Mouse (Mus musculus) heart, embryonic 12.5 days (tissue): ENCODE measurements at regions not wholly inside any gene's neighbourhood (a gene's known extent, or its start where the extent isn't known, plus 50 kb on each side); places are given as distances from the start of the nearest gene placed in this dataset.

Experiments
- ATAC-seq: fragments of 200-750 bp; cut with Nextera tagmentation; 2 replicates; pipeline ENCODE4 v1.8.0; 2017; ENCODE audit warnings: moderate TSS enrichment, moderate library complexity; ENCODE audit not compliant: insufficient number of reproducible peaks, low FRiP score
- H3K27ac ChIP-seq: fragments of 300-500 bp; sonication (generic); 2 replicates; pipeline ENCODE4 v1.5.1; 2016; ENCODE audit warnings: mild to moderate bottlenecking, moderate library complexity; ENCODE audit not compliant: poor library complexity, severe bottlenecking
- H3K27me3 ChIP-seq: fragments of 300-500 bp; sonication (generic); replicated peaks from 2 replicates; pipeline ENCODE4 v1.6.1; 2016; ENCODE audit warnings: mild to moderate bottlenecking, moderate library complexity
- H3K36me3 ChIP-seq: fragments of 300-500 bp; sonication (generic); 2 replicates; pipeline ENCODE4 v1.6.1; 2016; ENCODE audit warnings: mild to moderate bottlenecking, moderate library complexity
- H3K4me1 ChIP-seq: fragments of 300-500 bp; sonication (generic); replicated peaks from 2 replicates; pipeline ENCODE4 v1.6.1; 2016; ENCODE audit warnings: mild to moderate bottlenecking
- H3K4me2 ChIP-seq: fragments of 300-500 bp; sonication (generic); 2 replicates; pipeline ENCODE4 v1.6.1; 2016; ENCODE audit warnings: mild to moderate bottlenecking, moderate library complexity
- H3K4me3 ChIP-seq: fragments of 300-500 bp; sonication (generic); 2 replicates; pipeline ENCODE4 v1.5.1; 2016; ENCODE audit warnings: mild to moderate bottlenecking
- H3K9ac ChIP-seq: fragments of 300-500 bp; sonication (generic); 2 replicates; pipeline ENCODE4 v1.6.1; 2016; ENCODE audit warnings: mild to moderate bottlenecking, moderate library complexity
- H3K9me3 ChIP-seq: fragments of 300-500 bp; sonication (generic); replicated peaks from 2 replicates; pipeline ENCODE4 v1.6.1; 2016; ENCODE audit warnings: mild to moderate bottlenecking, moderate library complexity
- WGBS: fragments of 180-500 bp; shearing (Covaris S2); methylation state at CpG from one replicate; pipeline ENCODE4 v1.1.7; 2016; 5-methylcytosine and 5-hydroxymethylcytosine counted together

DNA sequence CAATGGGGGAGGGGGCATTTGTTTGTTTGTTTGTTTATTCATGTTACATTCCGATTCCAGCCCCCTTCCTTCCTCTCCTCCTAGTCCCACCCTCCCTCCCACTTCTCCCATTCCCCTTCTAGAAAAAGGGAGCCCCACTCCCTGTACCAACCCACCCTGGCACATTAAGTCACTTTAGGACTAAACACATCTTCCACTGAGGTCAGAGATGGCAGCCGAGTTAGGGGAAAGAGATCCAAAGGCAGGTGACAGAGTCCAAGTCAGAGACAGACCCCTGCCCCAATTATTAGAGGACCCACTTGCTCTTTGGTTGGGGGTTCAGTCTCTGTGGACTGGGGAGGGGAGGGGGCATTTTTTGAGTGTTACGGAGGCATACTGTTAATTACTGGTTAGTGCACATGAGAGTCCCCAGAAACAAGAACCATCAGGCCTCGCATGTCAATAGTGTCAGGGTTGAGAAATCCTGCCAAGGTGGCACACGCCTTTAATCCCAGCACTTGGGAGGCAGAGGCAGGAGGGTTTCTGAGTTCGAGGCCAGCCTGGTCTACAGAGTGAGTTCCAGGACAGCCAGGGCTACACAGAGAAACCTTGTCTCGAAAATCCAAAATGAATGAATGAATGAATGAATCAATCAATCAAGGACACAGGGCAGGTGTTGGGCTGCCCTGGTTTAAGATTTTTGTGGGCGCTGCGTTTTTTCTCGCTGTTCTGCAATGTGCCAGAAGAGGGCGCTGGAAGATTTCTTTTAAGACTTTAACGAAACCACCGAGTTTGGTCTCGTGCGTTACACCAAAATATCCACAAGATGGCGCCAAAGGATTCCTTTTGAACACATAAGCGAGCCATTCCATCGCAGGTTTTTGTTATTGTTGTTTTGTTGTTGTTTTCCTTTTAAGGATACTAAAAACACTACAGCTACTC, 67.8 kb upstream of the Arhgap29 start:
- H3K4me3 ChIP-seq: no peak overlapping the region
- no peaks in the 10 kb centered on the region for H3K9me3 ChIP-seq
- ATAC-seq: peak; percentile 33; the same call in 1 of the 2 replicates
- 21% methylated on average over 18 of the region's 18 CpGs for WGBS
- no peaks in the 10 kb centered on the region; the same call in 1 of the 2 replicates for H3K27me3 ChIP-seq
- no peaks in the 10 kb centered on the region for H3K36me3 ChIP-seq
- H3K4me1 ChIP-seq: peaks cover 31% of the 10 kb centered on the region
- H3K9ac ChIP-seq: no peak overlapping the region
- no peak overlapping the region for H3K27ac ChIP-seq
- H3K4me2 ChIP-seq: no peak overlapping the region; the same call in 1 of the 2 replicates

DNA sequence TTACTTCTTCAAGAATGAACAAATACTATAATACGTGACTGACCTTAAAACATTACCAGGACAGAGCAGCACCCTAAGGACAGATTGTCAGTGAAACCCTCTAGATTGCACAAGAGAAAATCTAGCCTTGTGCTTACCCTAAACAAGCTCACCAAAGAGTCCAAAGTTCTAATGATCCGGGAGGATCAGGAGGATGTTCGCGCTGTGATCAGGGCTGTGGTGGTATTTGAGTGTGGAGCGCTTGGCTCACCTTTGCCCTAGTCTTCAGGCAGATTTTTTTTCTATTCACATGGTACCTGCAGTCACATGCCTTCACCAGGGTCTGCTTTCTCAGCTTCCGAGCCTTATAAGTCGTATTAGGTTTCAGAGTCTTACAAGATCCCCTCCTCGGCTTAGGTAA, 65.3 kb upstream of the Abcd3 start:
- H3K4me1 ChIP-seq: peaks cover 2% of the 10 kb centered on the region; the same call in 1 of the 2 replicates
- no peak overlapping the region for H3K27ac ChIP-seq
- WGBS: 86% methylated on average over 8 of the region's 8 CpGs
- no peaks in the 10 kb centered on the region; the same call in 1 of the 2 replicates for H3K27me3 ChIP-seq
- no peak overlapping the region for H3K9ac ChIP-seq
- no peaks in the 10 kb centered on the region for H3K36me3 ChIP-seq
- ATAC-seq: no peak
- H3K9me3 ChIP-seq: no peaks in the 10 kb centered on the region
- H3K4me2 ChIP-seq: no peak overlapping the region
- H3K4me3 ChIP-seq: no peak overlapping the region

DNA sequence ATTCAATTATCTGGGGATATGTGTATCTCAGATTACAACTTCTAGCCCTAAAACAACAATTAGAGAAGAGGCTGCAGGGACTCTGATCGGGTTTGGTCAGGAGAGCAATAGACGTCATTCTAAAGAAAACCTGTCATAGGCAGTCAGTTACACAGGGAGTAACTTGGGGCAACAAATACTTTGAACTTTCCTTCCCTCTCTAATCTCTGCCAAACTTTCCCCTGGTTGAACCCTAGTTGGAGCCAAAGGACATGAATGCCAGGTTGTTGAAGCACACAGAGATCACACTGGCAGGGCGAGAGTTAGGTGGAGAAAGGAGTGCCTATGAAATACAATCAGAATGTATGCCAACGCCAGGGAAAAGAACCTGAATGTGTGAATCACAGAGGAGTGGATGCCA, 60.0 kb upstream of the Abcd3 start:
- no peaks in the 10 kb centered on the region for H3K36me3 ChIP-seq
- no peak overlapping the region for H3K27ac ChIP-seq
- H3K4me3 ChIP-seq: no peak overlapping the region
- H3K9ac ChIP-seq: no peak overlapping the region
- ATAC-seq: no peak
- no peaks in the 10 kb centered on the region for H3K27me3 ChIP-seq
- H3K4me2 ChIP-seq: no peak overlapping the region
- no peaks in the 10 kb centered on the region for H3K9me3 ChIP-seq
- H3K4me1 ChIP-seq: no peaks in the 10 kb centered on the region
- 79% methylated on average over 4 of the region's 4 CpGs for WGBS

- Histone ChIP-seq H3K36me3 (no peaks in the 10 kb centered on the region), H3K27me3 (no peaks in the 10 kb centered on the region), H3K27ac (no peak overlapping the region), H3K4me1 (no peaks in the 10 kb centered on the region), H3K9me3 (no peaks in the 10 kb centered on the region), H3K4me2 (no peak overlapping the region), H3K4me3 (no peak overlapping the region), H3K9ac (no peak overlapping the region)
- ATAC-seq: no peak
- 89% methylated on average over 1 of the region's 1 CpGs for WGBS
Observed at GRCm38 (mm10) chr3:121874576-121874975, 59.5 kb upstream of the Abcd3 start.

DNA sequence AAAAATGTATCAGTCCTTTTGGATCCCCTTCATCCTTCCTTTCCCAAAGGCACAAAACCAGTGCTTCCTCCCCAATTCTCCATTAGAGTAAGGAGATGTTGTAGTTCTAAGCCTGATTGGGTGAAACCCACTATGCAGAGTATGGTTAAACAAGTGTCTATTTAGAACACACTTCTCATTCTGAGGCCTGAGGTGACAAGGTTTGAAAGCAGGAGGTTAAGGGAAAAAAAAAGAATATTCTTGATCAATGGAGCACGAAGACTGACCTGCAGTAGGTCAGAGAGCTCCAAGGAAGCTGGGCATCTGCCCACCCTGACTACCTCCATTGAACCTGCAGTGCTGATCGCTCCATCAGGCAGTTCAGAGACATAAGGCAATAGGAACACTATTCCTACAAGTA, 58.5 kb upstream of the Abcd3 start:
- no peaks in the 10 kb centered on the region for H3K27me3 ChIP-seq
- whole genome bisulfite sequencing: 84% methylated on average over 2 of the region's 2 CpGs
- no peaks in the 10 kb centered on the region for H3K36me3 ChIP-seq
- no peak overlapping the region for H3K4me3 ChIP-seq
- H3K4me2 ChIP-seq: no peak overlapping the region
- H3K27ac ChIP-seq: no peak overlapping the region
- no peak for ATAC-seq
- no peaks in the 10 kb centered on the region for H3K4me1 ChIP-seq
- no peak overlapping the region for H3K9ac ChIP-seq
- H3K9me3 ChIP-seq: no peaks in the 10 kb centered on the region

- Histone ChIP-seq H3K4me3 (no peak overlapping the region), H3K36me3 (no peaks in the 10 kb centered on the region), H3K27me3 (no peaks in the 10 kb centered on the region), H3K9me3 (no peaks in the 10 kb centered on the region), H3K4me1 (no peaks in the 10 kb centered on the region), H3K27ac (no peak overlapping the region), H3K4me2 (no peak overlapping the region), H3K9ac (no peak overlapping the region)
- ATAC-seq: no peak
- 83% methylated on average over 3 of the region's 3 CpGs for WGBS
Observed at GRCm38 (mm10) chr3:121872685-121873084, 57.6 kb upstream of the Abcd3 start.

DNA sequence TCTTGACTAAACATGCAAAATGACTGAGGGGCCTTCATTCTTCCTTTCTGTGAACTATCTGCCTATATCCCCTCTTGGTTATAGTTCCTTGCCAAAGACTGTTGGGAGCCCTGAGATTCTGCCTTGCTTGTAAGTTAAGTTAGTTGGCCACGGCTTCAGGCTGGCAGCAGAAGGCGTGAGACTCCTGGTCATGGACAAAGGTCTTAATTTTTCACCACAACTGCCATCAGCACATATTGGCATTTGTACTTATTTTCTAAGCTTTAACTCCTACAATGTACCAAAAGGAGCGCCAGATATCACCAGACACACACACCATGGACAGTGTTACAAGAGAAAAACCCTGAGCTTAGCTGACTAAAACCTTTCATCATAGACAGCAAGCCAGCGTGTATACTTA, 56.7 kb upstream of the Abcd3 start:
- 83% methylated on average over 4 of the region's 4 CpGs for WGBS
- Histone ChIP-seq H3K27me3 (no peaks in the 10 kb centered on the region), H3K9me3 (no peaks in the 10 kb centered on the region), H3K4me1 (no peaks in the 10 kb centered on the region), H3K4me3 (no peak overlapping the region), H3K27ac (no peak overlapping the region), H3K9ac (no peak overlapping the region), H3K36me3 (no peaks in the 10 kb centered on the region), H3K4me2 (no peak overlapping the region)
- ATAC-seq: no peak

- H3K9ac ChIP-seq: no peak overlapping the region
- H3K9me3 ChIP-seq: no peaks in the 10 kb centered on the region
- no peaks in the 10 kb centered on the region for H3K36me3 ChIP-seq
- H3K27me3 ChIP-seq: no peaks in the 10 kb centered on the region
- H3K4me2 ChIP-seq: no peak overlapping the region
- 63% methylated on average over 6 of the region's 6 CpGs for WGBS
- no peak overlapping the region for H3K4me3 ChIP-seq
- no peak overlapping the region for H3K27ac ChIP-seq
- no peaks in the 10 kb centered on the region for H3K4me1 ChIP-seq
- ATAC-seq: no peak
Observed at GRCm38 (mm10) chr3:121870726-121871125, 55.6 kb upstream of the Abcd3 start.

- H3K27me3 ChIP-seq: no peaks in the 10 kb centered on the region
- 61% methylated on average over 4 of the region's 4 CpGs for WGBS
- H3K9ac ChIP-seq: no peak overlapping the region
- H3K4me3 ChIP-seq: no peak overlapping the region
- H3K4me1 ChIP-seq: no peaks in the 10 kb centered on the region
- H3K9me3 ChIP-seq: no peaks in the 10 kb centered on the region
- no peak overlapping the region for H3K27ac ChIP-seq
- ATAC-seq: no peak
- no peaks in the 10 kb centered on the region for H3K36me3 ChIP-seq
- H3K4me2 ChIP-seq: no peak overlapping the region
Observed at GRCm38 (mm10) chr3:121869694-121870093, 54.6 kb upstream of the Abcd3 start.

GRCm38 (mm10) chr3:121867301-121867700, 52.2 kb upstream of the Abcd3 start:
- 56% methylated on average over 5 of the region's 5 CpGs for WGBS
- ATAC-seq: no peak
- no peak overlapping the region for H3K4me2 ChIP-seq
- no peaks in the 10 kb centered on the region for H3K27me3 ChIP-seq
- no peaks in the 10 kb centered on the region for H3K36me3 ChIP-seq
- H3K27ac ChIP-seq: no peak overlapping the region
- no peaks in the 10 kb centered on the region for H3K4me1 ChIP-seq
- H3K9ac ChIP-seq: no peak overlapping the region
- no peaks in the 10 kb centered on the region for H3K9me3 ChIP-seq
- H3K4me3 ChIP-seq: no peak overlapping the region

GRCm38 (mm10) chr3:121864734-121865445, 49.8 kb upstream of the Abcd3 start:
- Histone ChIP-seq H3K4me3 (no peak overlapping the region), H3K9me3 (no peaks in the 10 kb centered on the region), H3K27me3 (no peaks in the 10 kb centered on the region), H3K4me1 (no peaks in the 10 kb centered on the region), H3K4me2 (no peak overlapping the region), H3K36me3 (no peaks in the 10 kb centered on the region), H3K27ac (no peak overlapping the region), H3K9ac (no peak overlapping the region)
- 41% methylated on average over 8 of the region's 8 CpGs for WGBS
- no peak for ATAC-seq
